Mouse (Mus musculus): Measurements from ENCODE around the gene Snrpd3.
A peak's percentile ranks its signal among the peaks of the same experiment; 100 is the strongest.

Gene Snrpd3

DNA sequence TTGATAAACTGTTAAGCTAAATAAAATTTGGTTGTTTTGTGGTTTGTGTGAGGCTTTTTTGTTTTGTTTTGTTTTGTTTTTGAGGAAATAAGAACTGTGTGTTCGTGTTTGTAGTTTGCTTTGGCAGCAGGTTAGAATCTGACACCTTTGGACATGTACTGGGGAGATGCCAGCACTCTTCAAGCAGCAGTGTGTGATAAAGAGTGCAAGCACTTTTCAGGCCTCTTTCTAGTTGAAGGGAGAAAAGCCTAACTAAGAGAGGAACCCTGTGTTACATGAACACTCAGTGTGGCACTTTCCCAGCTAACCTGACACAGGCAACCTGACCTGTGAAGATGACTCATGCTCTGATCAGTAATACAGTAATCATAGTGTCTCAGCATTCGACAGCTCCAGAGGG is 18.1 kb downstream of the Snrpd3 start:
- DNase-seq (ENCODE audit: low read depth) = no peak

DNA sequence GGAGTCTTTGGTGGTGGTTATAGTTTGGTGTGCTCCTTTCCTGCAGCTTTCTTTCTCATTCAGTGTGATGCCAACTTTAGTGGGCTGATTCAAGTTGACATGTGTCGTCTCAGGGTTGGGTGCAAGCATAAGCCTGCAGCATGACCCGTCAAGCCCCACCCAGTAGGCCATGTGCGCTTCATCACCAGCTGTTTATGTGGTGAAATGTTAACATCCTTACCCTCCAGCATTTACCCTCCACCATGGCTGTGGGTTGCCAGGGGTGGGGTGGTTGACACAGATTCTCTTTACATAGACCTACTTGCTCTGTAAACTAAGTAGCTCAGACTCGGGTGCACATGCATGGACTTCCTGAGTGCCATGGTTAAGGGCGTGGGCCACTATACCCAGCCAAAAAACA is 18.8 kb downstream of the Snrpd3 start:
- peak; percentile 51 for DNase-seq (ENCODE audit: low read depth)

DNA sequence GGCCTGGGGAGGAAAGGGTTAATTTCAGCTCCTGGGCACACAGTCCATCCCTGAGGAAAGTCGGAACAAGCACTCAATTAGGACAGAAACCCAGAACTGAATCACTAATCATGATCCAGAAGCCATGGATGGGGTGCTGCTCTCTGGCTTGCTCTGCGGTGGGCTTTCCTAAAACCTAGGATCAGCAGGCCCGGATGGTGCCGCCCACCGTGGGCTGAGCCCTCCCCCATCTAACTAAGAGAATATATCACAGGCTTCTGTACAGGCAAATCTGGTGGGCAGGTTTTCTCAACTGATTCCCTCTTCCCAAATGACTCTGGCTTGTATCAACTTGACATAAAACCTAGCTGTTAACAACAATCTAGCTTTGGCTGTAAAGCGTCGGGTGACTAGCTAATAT is 30.6 kb downstream of the Snrpd3 start:
- DNase-seq (ENCODE audit: low read depth) = no peak

DNA sequence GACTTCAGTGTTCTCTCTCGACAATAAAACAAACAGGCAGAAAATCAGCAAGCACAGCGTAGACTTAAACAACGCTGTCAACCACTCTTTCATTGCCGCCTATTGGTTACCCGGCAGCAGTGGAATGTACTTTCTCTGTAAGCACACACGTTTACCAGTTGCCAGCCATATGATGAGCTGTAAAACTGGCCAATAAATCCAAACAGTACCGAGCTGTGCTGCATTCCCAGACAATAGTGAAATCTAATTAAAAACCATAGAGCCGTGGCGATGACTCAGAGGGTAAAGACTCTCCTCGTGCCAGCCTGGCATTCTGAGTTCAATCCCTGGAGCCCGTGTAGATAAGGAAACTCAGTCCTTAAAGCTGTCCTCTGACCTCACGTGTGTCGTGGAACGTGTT is 31.1 kb downstream of the Snrpd3 start:
- DNase-seq (ENCODE audit: low read depth) = no peak

DNA sequence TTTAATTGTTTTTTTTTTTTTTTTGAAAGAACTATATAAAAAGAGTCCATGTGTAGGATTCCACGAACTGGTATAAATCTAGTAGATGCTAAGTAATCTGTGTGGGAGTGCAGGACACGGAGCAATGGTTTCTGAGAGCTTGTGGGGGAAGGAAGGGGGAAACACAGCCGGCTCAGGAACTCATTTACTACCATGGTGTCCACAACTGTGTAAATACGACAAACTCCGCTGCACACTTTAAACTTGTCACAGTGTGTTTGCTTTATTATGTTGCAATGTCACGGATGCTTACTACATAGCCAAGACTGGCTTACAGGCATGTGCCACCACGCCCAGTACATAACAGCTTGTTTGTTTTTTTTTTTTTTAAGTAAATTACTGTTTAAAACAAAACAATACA is 32.5 kb downstream of the Snrpd3 start:
- DNase-seq (ENCODE audit: low read depth) = no peak

DNA sequence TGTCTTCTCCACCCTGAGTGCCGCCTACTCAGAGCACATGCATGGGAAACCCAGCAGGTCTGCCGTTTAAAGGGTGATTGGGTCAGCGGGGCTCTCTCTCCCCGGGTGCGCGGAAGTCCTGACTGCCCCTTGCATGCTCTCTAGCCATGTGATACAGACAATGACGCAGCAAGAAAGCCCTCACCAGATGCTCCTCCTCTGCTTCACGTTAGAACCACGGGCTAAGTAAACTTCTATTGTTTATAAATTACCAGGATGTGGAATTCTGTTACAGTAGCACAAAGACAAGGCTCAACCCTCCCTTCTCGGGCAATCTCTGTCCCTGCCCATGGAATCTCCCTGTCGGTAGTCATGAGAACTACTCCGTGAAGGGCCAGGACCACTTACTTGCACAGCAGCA is 33.8 kb downstream of the Snrpd3 start:
- no peak for DNase-seq (ENCODE audit: low read depth)

DNA sequence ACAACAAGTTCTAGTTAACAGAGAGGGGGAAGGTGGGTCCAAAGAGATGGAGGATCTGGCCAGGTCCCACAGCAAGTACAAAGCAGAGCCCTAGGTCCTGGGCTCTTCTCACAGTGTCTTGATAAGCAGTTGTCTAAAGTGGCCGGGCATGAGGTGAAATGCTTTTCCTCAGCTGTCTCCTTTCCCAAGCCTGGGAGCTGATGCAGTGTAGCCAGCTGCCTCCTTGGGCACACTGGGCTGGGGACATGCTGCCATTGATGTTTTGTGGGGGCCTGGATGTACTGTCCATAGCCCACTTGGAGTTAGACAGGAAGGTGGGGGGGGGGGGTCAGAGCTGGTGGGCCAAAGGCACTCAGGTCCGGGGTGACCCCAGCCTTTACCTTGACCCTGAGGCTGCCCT is 34.8 kb downstream of the Snrpd3 start:
- no peak for DNase-seq (ENCODE audit: low read depth)

DNA sequence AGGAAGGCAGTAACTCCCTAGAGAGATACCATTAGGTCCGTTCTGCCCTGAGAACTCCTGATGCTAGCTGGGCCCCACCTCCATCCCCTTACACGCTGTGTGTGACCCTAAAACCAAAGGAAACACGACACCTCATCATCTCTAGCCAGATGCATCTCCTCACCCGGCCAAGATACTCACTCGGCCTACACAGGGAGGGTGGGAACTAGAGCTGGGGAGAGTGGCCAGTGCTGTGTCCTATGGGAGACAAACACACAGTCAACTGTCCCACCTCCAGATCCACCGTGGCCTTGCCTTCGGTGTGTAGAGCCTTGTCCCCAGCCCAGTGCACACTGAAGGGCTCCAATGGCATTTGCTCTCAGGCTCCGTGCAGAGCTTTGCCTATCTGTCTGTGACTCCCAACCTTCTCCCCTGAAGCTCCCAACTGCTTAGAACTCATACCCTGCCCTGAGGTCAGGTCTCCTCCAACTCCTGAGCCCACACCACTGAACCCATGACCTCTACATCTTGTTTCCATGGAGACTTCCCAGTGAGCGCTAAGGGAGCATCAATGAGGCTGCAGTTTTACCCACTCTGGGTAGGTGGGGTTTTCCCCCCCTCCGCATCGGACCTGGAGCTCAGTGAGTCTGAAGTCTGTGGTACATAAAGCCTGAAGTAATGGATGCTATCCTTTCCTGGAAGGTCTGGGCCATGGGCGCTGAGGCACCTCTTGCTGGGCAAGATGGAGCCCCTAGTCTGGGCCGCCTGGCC is 35.5 kb downstream of the Snrpd3 start:
- no peak for DNase-seq (ENCODE audit: low read depth)

DNA sequence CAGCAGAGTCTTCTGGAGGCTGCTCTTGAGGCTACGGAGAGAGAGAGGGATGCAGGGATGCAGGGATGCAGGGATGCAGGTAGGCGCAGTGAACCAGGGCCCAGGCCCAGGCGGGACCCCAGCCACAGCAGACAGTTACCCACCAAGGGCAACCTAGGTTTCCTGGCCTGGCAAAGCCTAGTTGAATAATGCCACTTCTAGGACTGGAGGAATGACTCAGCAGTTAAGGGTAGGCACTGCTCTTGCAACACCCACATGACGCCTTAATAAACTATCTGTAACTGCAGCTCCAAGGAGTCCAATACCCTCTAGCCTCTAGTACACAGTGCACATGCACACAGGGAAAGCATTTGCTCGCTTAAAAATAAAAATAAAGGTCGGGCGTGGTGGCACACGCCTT is 36.7 kb downstream of the Snrpd3 start:
- no peak for DNase-seq (ENCODE audit: low read depth)

DNA sequence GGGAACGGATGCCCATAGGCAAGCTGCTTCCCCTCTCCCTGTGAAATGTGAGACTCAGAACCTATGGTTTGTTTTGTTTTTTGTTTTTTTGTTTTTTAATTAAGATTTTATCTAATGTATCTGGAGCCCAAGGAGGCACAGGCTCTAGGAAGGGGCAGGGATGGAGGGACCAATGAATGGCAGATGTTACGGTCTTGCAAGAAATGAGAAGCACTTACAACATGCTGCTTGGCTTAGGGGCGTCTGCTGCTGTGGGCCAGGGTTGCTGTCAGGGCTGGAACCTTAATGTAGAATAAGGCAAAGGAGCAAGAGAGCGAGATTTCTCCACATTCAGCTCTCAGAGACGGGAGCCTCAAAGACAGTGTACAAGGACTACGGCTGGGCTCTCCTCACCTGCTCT is 38.2 kb downstream of the Snrpd3 start:
- DNase-seq (ENCODE audit: low read depth) = no peak

DNA sequence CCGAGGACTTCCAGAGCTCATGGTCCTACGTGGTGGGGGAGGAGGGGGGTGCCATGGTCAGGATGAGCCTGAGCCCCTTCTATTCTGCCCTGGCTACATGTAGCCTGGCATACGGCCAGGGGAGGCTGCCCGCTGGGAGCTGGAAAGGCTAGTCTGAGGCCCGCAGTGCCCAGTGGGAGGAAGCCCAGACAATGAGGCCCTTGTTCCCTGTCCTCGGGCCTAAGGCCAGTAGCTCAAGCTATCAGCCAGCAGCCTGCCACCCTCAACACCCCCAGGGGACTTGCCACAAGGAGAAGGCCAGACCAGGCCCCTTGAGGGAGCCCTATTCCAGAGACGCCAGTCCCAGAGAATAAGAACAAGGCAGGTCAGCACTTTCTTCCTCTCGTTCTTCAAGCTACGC is 38.7 kb downstream of the Snrpd3 start:
- no peak for DNase-seq (ENCODE audit: low read depth)

DNA sequence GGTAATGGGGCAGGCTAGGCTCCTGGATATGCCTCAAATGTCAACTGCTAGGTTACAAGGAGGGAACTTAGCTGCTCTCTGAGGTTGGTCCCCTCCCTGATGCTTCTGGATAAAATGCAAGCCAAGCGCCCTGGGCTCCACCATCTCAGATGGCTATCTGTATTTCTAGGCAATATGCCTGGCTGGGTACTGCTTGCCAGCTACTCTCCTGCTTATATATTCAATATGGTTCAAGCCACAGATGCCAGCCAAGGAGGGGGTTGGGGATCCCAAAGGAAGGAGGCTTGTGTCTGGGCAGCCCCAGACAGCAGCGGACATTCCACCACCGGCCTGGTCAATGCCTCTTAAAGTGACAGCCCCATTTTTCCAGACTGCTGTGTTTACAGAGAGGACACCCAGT is 41.2 kb downstream of the Snrpd3 start:
- no peak for DNase-seq (ENCODE audit: low read depth)

DNA sequence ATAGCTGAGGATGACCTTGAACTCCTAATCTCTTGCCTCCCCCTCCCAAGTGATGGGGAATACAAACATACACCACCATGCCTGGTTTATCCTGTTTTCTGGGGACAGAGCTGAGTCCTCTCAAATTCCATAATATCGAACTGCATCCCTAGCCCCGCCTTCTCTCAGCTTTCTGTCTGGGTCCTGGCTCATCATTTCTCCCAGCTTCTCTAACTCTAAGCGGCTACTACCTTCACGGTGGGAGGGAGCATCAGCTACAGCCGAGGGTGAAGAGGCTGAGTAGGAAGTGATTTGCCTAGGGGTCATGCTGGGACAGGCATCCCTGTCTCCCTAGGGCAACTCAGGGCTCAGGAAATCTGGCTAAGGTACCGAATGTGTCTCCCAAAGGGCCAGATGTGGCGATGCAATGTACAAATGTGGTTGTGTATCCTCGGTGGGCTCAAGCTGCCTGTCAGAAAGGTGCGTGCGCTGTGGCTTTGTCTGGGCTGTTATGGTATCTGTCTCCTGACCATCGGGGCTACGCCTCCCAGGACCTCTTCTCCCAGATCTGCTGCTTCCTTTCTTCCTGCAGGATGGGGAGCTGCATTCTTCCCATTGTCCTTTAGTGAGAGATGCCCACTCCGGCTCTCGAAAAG is 41.8 kb downstream of the Snrpd3 start:
- DNase-seq (ENCODE audit: low read depth) = no peak

DNA sequence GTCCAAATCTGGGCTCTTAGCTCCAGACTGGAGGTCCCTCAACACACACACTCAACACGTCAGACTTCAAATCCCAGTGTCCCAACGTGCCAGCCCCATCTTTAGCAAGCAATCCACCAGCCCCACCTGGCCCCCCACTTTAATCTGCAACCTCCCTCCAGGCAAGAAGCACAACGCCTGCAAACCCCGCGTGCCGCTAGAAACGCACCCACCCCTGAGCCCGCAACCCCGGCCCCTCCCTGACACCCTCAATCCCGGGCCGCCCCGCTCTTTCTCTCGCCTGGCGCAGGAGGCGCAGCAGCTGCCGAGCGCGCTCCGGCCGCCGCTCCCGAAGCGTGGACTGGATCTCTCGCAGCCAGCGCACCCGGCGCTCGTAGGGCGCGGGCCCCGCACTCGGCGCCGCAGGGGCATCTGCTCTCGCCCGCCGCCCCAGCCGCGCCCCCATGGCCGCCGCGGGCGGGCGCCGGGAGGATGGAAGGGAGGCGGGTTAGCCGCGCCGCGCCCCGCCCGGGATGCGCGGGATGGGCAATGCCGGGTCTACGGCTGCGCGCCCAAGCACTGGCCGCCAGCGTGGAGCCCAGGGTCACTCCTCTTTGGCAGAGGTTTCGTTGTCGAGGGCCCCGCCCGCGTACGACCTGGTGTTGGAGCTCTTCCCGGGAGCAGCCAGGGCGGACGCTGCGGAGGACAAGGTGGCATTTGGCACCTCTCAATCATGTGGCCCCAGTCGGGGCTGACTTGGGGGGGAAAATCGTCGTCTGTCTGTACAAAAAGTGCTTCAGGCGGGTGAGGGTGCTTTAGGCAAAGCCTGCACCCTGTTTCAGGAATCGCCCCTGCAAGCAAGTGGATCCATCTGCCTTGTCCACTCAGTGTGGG is 42.6 kb downstream of the Snrpd3 start, which contains the start of gene Lrrc75b:
TSS of gene Lrrc75b (minus strand) at position 655 of the 873 bp plus-strand sequence.
- peak; percentile 48 for DNase-seq (ENCODE audit: low read depth)

DNA sequence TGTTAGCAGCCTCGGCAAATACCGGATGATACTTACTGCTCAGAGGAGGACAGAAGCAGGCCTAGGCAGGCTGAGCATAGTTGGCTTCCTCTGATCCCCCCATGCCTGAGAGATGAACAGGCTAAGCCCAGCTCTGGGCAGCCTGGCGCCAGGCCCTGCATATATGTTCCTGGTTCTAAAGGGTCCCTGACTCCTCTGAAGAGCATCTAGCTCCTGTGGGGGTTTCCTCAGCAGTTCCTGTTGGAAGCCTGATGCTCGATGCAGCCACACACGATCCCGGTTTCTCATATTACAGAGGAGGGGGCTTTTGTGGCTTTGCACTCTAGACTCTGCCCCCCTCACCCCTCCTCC is 43.2 kb downstream of the Snrpd3 start:
- DNase-seq (ENCODE audit: low read depth) = no peak

DNA sequence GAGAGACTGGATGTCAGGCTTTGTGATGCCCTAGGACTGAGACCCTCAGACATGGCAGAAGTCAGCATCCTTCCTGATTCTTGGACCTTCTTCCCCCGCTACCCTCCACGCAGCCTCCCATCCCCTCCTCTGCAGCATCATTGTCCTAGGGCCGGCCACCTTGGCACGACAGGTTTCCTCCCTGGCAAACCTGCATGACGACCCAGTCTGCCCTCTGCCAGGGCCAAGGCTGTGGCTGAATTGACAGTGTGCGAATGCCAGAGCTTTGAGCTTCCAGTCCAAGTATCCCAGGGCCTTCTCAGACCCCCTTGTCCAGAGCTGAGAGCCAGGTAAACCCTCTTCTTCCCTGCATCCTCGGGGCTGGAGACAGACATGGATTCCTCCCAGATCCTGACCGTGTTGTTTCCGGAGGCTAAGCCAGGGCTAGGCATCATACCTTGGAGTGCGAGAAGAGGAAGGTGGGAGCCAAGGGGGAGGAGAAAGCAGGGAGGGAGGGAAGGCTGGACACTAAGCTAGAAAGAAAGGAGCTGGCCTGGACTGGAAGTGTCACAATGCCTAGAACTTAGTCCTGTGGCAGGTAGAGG is 43.8 kb downstream of the Snrpd3 start, which contains the start of gene Ggt1:
TSS of gene Ggt1 (plus strand) at position 534 of the 584 bp plus-strand sequence.
- DNase-seq (ENCODE audit: low read depth) = no peak

DNA sequence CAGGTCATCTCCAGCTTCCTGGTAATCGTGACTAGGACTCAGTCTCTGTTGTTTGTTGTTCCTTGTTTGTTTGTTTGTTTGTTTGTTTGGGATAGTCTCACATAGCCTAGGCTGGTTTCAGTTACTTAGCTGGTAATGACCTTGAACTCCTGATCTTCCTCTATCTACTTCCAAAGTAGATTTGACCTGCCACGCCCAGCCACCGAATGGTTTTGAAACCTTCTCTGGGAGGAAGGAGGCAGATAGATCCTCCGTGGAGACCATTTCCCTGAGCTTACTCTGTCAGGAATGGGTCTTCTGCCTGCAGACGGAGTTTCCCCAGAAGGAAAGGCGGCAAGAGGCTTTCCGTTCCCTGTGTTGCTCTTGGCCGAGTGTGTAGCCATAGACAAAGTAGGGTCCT is 45.2 kb downstream of the Snrpd3 start:
- DNase-seq (ENCODE audit: low read depth) = no peak

DNA sequence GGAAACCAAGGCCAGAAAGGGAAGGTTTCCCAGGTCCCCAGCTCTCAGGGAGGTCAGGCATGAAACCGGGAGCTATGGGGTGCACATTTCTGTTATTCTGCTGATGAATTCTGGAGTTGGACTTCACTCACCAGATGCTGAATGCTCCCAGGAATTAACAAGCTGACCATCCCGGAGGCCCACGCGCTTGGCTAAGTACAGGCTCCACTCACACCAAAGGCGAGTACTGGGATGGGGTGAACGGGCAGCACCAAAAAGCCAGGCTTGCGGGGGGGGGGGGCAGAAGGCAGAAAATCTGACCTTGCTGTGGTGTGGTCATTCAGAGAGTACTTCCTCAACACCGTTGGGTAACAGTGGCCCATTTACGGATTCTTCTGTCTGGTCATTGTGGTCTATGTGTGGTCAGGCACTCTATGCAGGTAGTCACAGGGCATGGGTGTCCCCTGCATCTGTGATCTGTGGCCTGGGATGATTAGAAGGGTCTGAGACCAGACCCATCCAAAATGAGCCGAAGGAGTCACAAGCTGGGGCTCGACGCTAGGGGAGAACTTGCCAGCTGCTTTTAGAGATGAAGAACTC is 47.4 kb downstream of the Snrpd3 start:
- DNase-seq (ENCODE audit: low read depth) = no peak

DNA sequence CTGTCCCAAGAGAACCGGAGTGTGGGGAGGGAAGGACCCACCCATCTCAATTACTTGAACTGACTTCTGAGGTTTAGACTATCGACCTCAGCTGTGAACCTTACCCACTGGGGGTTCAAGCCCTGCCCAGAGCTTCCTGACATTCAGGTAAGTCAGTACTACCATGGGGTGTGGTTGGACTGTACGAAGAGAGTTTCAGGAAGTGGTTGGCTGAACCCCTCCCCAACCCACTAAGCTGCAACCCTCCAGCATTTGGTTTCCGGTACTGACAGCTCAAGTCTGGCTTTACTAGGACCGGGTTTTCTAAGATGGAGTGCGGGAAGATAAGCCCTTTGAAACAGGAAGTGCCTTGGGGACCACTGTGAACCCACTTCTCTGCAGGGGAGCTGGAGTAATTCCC is 48.1 kb downstream of the Snrpd3 start:
- peak; percentile 88 for DNase-seq (ENCODE audit: low read depth)

DNA sequence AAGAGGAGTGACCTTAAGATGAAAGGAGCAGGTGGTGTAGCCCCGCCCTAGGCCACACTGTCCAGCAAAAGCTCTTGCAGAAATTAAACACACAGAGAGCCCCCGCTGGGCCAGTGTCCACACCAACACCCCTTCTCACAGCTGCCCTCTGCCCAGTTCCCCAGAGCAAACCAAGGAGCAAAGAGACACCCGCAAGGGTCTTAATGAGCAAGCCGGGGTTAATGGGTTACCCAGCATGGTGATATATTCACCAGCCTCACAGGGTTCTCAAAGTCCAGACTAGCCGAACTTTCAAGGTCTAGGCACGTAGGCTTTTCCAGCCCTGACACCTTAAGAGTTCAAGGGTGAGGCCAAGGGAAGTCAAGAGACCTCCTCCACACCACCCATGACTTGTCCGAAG is 48.6 kb downstream of the Snrpd3 start:
- no peak for DNase-seq (ENCODE audit: low read depth)

DNA sequence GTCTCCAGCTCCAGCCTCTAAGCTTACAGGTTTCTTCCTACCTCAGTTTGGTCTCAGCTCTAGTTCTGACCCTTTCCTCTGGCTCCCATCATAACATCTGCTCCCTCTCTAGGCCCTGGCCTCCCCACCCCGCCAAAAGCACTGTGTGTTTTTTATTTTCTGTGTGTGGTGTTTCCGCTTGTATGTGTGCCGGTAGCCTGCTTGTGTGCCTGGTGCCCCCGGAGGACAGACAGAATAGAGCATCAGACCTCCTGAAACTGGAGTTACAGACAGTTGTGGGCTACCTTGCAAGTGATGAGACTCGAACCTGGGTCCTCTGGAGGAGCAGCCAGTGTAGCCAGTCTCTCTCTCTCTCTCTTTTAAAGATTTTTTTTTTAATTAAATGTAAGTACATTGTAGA is 49.0 kb downstream of the Snrpd3 start:
- peak; percentile 52 for DNase-seq (ENCODE audit: low read depth)

DNA sequence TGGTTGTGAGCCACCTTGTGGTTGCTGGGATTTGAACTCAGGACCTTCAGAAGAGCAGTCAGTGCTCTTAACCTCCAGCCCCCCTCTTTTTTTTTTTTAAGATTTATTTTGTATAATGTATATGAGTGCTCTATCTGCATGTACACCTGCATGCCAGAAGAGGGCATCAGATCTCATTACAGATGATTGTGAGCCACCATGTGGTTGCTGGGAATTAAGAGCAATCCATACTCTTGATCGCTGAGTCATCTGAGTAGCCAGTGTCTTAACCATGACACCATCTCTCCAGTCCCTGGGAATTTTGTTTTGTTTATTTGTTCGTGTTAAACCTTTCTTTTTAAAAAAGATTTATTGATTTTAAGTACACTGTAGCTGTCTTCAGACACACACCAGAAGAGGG is 49.4 kb downstream of the Snrpd3 start:
- DNase-seq (ENCODE audit: low read depth) = peak; percentile 30

All from induced T-regulatory cell, adult 2 months (primary cell).